Mouse (Mus musculus) forebrain, embryonic 15.5 days (tissue): Measurements from ENCODE around the gene Nup133. TPM values are rescaled to one million over a fixed set of nuclear protein-coding genes. Genes with fewer than 3 reads are reported as not detected.

Experiments used
- ATAC-seq: fragments of 200-750 bp; cut with Nextera tagmentation; replicated peaks from 2 replicates; pipeline ENCODE4 v1.8.0; 2017; ENCODE audit warnings: mild to moderate bottlenecking, moderate TSS enrichment, moderate library complexity
- H3K27ac ChIP-seq: fragments of 300-500 bp; sonication (generic); replicated peaks from 2 replicates; pipeline ENCODE4 v1.5.1; 2015; ENCODE audit warnings: mild to moderate bottlenecking, inconsistent platforms
- H3K27me3 ChIP-seq: fragments of 300-500 bp; sonication (generic); 2 replicates; pipeline ENCODE4 v1.6.1; 2015; ENCODE audit warnings: inconsistent platforms
- H3K36me3 ChIP-seq: fragments of 300-500 bp; sonication (generic); 2 replicates; pipeline ENCODE4 v1.6.1; 2015; ENCODE audit warnings: mild to moderate bottlenecking, inconsistent platforms
- H3K4me1 ChIP-seq: fragments of 300-500 bp; sonication (generic); 2 replicates; pipeline ENCODE4 v1.6.1; 2015; ENCODE audit warnings: inconsistent platforms
- H3K4me2 ChIP-seq: fragments of 300-500 bp; sonication (generic); replicated peaks from 2 replicates; pipeline ENCODE4 v1.6.1; 2015; ENCODE audit warnings: mild to moderate bottlenecking, inconsistent platforms
- H3K4me3 ChIP-seq: fragments of 300-500 bp; sonication (generic); 2 replicates; pipeline ENCODE4 v1.5.1; 2015; ENCODE audit warnings: mild to moderate bottlenecking, inconsistent platforms
- H3K9ac ChIP-seq: fragments of 300-500 bp; sonication (generic); replicated peaks from 2 replicates; pipeline ENCODE4 v1.6.1; 2015; ENCODE audit warnings: mild to moderate bottlenecking, inconsistent platforms
- H3K9me3 ChIP-seq: fragments of 300-500 bp; sonication (generic); 2 replicates; pipeline ENCODE4 v1.6.1; 2016; ENCODE audit warnings: inconsistent platforms
- WGBS: fragments of 180-500 bp; shearing (Covaris S2); methylation state at CpG from one replicate; pipeline ENCODE4 v1.1.7; 2015; ENCODE audit warnings: mixed read lengths; 5-methylcytosine and 5-hydroxymethylcytosine counted together
- polyA plus RNA-seq: library from polyadenylated mRNA; unstranded; fragments of >200 nt; fragmentation: Nextera tagmentation; extraction: Ambion mirVana; gene quantifications from 2 replicates; pipeline ENCODE4 v1.2.1, GENCODE M21; 2015

The Nup133 gene
- polyA plus RNA-seq, 1 experiment from 2014 or later = 33.4 TPM

DNA sequence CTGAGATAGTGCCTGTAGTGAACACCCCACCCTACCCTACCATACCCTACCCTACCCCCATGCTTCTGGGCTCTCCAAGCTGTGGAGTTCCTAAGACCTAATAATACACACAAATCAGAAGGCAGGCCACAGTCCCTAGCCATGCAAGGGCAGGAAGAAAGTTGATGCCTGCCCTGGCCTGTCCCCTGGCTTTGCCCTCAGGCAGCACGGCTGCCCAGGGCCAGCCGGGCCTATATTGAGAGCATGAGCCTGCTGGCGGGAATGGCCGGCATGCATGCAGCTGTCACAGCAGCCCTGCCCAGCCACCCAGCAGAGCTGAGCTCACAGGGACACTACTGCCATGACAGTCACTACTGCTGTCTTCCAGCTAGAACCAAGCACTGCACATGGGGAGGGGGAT is 66.0 kb downstream of the Nup133 start:
- Histone ChIP-seq H3K4me1 (peaks cover 13% of the 10 kb centered on the region), H3K27ac (no peak overlapping the region), H3K4me2 (no peak overlapping the region), H3K27me3 (no peaks in the 10 kb centered on the region), H3K36me3 (no peaks in the 10 kb centered on the region), H3K9me3 (no peaks in the 10 kb centered on the region), H3K9ac (no peak overlapping the region), H3K4me3 (no peak overlapping the region)
- ATAC-seq = no peak
- WGBS = 86% methylated on average over 4 of the region's 4 CpGs

DNA sequence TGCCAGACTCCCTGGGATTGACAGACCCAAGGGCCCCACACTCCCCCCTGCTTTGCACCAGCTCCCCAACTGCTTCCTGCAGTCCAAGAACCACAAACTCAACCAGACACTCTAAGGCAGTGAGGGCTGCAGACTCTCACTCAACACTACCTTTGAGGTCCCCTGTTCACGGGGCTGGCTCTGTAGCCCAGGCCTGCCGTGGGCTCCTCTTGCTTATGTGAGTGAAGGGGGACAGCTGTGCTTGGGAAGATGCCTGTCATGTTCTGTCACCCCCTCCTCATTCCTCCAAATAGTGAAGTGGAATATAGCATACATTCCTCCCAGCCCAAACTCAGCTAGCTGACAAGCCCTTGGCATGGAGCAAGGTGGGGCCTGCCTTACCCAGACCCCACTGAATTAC is 66.7 kb downstream of the Nup133 start:
- no peaks in the 10 kb centered on the region for H3K9me3 ChIP-seq
- H3K36me3 ChIP-seq = no peaks in the 10 kb centered on the region
- ATAC-seq = no peak
- H3K27me3 ChIP-seq = no peaks in the 10 kb centered on the region
- H3K4me1 ChIP-seq = peaks cover 16% of the 10 kb centered on the region
- H3K4me2 ChIP-seq = no peak overlapping the region
- 71% methylated on average over 2 of the region's 2 CpGs for WGBS
- no peak overlapping the region for H3K4me3 ChIP-seq
- H3K9ac ChIP-seq = no peak overlapping the region
- H3K27ac ChIP-seq = no peak overlapping the region

- peaks cover 16% of the 10 kb centered on the region for H3K4me1 ChIP-seq
- 55% methylated on average over 4 of the region's 4 CpGs for WGBS
- H3K4me2 ChIP-seq = no peak overlapping the region
- no peaks in the 10 kb centered on the region for H3K36me3 ChIP-seq
- ATAC-seq = no peak
- no peak overlapping the region for H3K4me3 ChIP-seq
- no peak overlapping the region for H3K9ac ChIP-seq
- H3K9me3 ChIP-seq = no peaks in the 10 kb centered on the region
- no peaks in the 10 kb centered on the region for H3K27me3 ChIP-seq
- H3K27ac ChIP-seq = no peak overlapping the region
These were observed 68.2 kb downstream of the Nup133 start for GRCm38 (mm10) chr8:123880821-123881350.

- Histone ChIP-seq H3K27ac (no peak overlapping the region), H3K27me3 (no peaks in the 10 kb centered on the region), H3K4me2 (no peak overlapping the region), H3K36me3 (no peaks in the 10 kb centered on the region), H3K4me1 (peaks cover 15% of the 10 kb centered on the region), H3K4me3 (no peak overlapping the region), H3K9me3 (no peaks in the 10 kb centered on the region), H3K9ac (no peak overlapping the region)
- no peak for ATAC-seq
- WGBS = 68% methylated on average over 10 of the region's 10 CpGs
These were observed 68.8 kb downstream of the Nup133 start for GRCm38 (mm10) chr8:123880271-123880670.

- H3K4me3 ChIP-seq = no peak overlapping the region
- 63% methylated on average over 2 of the region's 2 CpGs for WGBS
- ATAC-seq = no peak
These were observed 71.2 kb downstream of the Nup133 start for GRCm38 (mm10) chr8:123877865-123878264.

GRCm38 (mm10) chr8:123874324-123874723 is 74.7 kb downstream of the Nup133 start:
- H3K27me3 ChIP-seq = no peaks in the 10 kb centered on the region
- H3K4me1 ChIP-seq = 0 out of 2 replicates have a peak, but pooled peaks cover 3% of the 10 kb centered on the region
- H3K4me3 ChIP-seq = no peak overlapping the region
- H3K9ac ChIP-seq = no peak overlapping the region
- H3K9me3 ChIP-seq = no peaks in the 10 kb centered on the region
- 81% methylated on average over 11 of the region's 11 CpGs for WGBS
- no peak for ATAC-seq
- H3K36me3 ChIP-seq = no peaks in the 10 kb centered on the region
- H3K4me2 ChIP-seq = no peak overlapping the region
- no peak overlapping the region for H3K27ac ChIP-seq

More at GRCm38 (mm10) chr8:123877865-123878264, 71.2 kb downstream of the Nup133 start:
- Histone ChIP-seq H3K27ac (no peak overlapping the region), H3K36me3 (no peaks in the 10 kb centered on the region), H3K9ac (no peak overlapping the region), H3K4me2 (no peak overlapping the region), H3K4me1 (0 out of 2 replicates have a peak, but pooled peaks cover 3% of the 10 kb centered on the region), H3K27me3 (no peaks in the 10 kb centered on the region), H3K9me3 (no peaks in the 10 kb centered on the region)

GRCm38 (mm10) chr8:123873364-123873763 is 75.7 kb downstream of the Nup133 start:
- Histone ChIP-seq H3K4me2 (no peak overlapping the region), H3K36me3 (no peaks in the 10 kb centered on the region), H3K27me3 (no peaks in the 10 kb centered on the region), H3K9ac (no peak overlapping the region), H3K9me3 (no peaks in the 10 kb centered on the region), H3K27ac (no peak overlapping the region), H3K4me1 (0 out of 2 replicates have a peak, but pooled peaks cover 3% of the 10 kb centered on the region), H3K4me3 (no peak overlapping the region)
- WGBS = 82% methylated on average over 6 of the region's 6 CpGs
- ATAC-seq = no peak

GRCm38 (mm10) chr8:123872048-123872447 is 77.0 kb downstream of the Nup133 start:
- ATAC-seq = no peak
- no peak overlapping the region for H3K4me2 ChIP-seq
- H3K4me3 ChIP-seq = no peak overlapping the region
- WGBS = 78% methylated on average over 9 of the region's 9 CpGs
- no peak overlapping the region for H3K27ac ChIP-seq
- no peak overlapping the region for H3K9ac ChIP-seq
- no peaks in the 10 kb centered on the region for H3K27me3 ChIP-seq
- H3K4me1 ChIP-seq = peaks cover 2% of the 10 kb centered on the region; the same call in 1 of the 2 replicates
- H3K36me3 ChIP-seq = no peaks in the 10 kb centered on the region
- H3K9me3 ChIP-seq = no peaks in the 10 kb centered on the region

GRCm38 (mm10) chr8:123866971-123867370 is 82.1 kb downstream of the Nup133 start:
- H3K27ac ChIP-seq = no peak overlapping the region
- H3K9me3 ChIP-seq = no peaks in the 10 kb centered on the region
- ATAC-seq = no peak
- no peak overlapping the region for H3K9ac ChIP-seq
- H3K4me3 ChIP-seq = no peak overlapping the region
- peaks cover 11% of the 10 kb centered on the region for H3K4me1 ChIP-seq
- 17% methylated on average over 5 of the region's 5 CpGs for WGBS
- no peaks in the 10 kb centered on the region for H3K27me3 ChIP-seq
- no peak overlapping the region for H3K4me2 ChIP-seq
- H3K36me3 ChIP-seq = no peaks in the 10 kb centered on the region

DNA sequence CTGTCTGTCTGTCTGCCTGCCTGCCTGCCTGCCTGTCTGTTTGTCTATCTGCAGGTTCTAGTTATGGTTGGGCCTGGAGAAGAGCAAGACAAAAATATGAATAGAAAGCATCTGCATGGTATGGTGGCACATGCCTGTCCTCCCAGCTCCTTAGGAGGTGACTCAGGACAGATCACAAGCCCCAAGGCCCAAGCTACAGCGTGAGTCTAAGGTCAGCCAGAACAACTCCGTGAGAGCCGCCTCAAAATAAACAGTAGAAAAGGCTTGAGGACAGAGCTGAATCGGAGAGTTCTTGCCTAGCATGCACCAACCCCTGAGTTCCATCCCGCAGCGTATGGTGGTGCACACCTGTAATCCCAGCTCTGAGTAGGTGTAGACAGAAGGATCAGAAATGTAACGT is 83.3 kb downstream of the Nup133 start:
- Histone ChIP-seq H3K9ac (no peak overlapping the region), H3K36me3 (no peaks in the 10 kb centered on the region), H3K27ac (no peak overlapping the region), H3K9me3 (no peaks in the 10 kb centered on the region), H3K4me1 (peaks cover 11% of the 10 kb centered on the region), H3K27me3 (peaks cover 4% of the 10 kb centered on the region; the same call in 1 of the 2 replicates), H3K4me2 (no peak overlapping the region), H3K4me3 (no peak overlapping the region)
- WGBS = 81% methylated on average over 7 of the region's 7 CpGs
- no peak for ATAC-seq

GRCm38 (mm10) chr8:123860386-123860785 is 88.7 kb downstream of the Nup133 start:
- H3K9ac ChIP-seq = peak overlapping the region; percentile 79; the same call in 1 of the 2 replicates
- 74% methylated on average over 4 of the region's 4 CpGs for WGBS
- no peaks in the 10 kb centered on the region for H3K36me3 ChIP-seq
- peak overlapping the region; percentile 87 for H3K4me2 ChIP-seq
- H3K9me3 ChIP-seq = no peaks in the 10 kb centered on the region
- ATAC-seq = no peak
- peaks cover 7% of the 10 kb centered on the region; the same call in 1 of the 2 replicates for H3K27me3 ChIP-seq
- peak overlapping the region; percentile 88 for H3K4me3 ChIP-seq
- no peak overlapping the region for H3K27ac ChIP-seq
- peaks cover 21% of the 10 kb centered on the region for H3K4me1 ChIP-seq

DNA sequence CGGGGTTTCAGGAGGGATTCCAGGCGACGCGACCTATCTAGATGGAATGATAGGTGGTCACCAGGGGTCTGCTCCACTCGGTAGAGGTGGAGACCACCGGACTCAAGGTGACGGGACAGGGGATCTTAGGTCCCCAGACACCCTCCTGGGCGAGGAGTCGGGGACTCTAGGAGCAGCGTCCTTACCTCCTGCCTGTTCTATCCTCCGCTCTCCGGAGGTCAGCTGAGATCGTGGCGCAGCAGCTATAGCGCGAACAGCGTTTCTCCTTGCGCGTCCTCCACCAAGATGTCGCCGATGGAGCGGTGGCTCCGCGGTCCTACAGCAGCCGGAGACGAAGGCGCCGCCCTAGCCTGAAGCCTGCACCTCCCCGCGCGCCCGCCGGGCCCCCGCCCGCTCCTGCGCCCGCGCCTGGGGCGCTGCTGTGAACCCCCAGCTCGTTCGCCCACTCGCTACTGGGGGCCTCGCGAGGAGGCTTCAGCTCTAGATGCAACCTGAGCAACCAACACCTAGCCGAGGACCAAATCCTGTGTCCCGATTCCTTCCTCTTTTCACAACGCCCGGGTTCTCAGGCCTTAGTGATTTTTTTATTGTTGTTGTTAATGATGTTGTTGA is 89.3 kb downstream of the Nup133 start, which contains the start of gene Ccsap:
Gene Ccsap, minus strand, starts transcription at position 562 of the 612 bp plus-strand sequence.
- Histone ChIP-seq H3K9me3 (no peaks in the 10 kb centered on the region), H3K4me3 (peak within 1 kb of the TSS; percentile 88), H3K27me3 (peaks cover 7% of the 10 kb centered on the region; the same call in 1 of the 2 replicates), H3K36me3 (no peaks in the 10 kb centered on the region), H3K4me2 (peak within 1 kb of the TSS; percentile 87), H3K9ac (peak within 1 kb of the TSS; percentile 79), H3K27ac (peak within 1 kb of the TSS; percentile 77), H3K4me1 (peaks cover 21% of the 10 kb centered on the region)
- under 1% methylated on average over 48 of the region's 48 CpGs for WGBS
- ATAC-seq = peak; percentile 84
